Mouse (Mus musculus) hindbrain, embryonic 14.5 days (tissue): Measurements from ENCODE around the gene Cacna1b. TPM values are rescaled to one million over a fixed set of nuclear protein-coding genes. Genes with fewer than 3 reads are reported as not detected.

Source experiments
- ATAC-seq: fragments of 200-750 bp; cut with Nextera tagmentation; 2 replicates; pipeline ENCODE4 v1.8.0; 2017; ENCODE audit warnings: moderate number of reproducible peaks, mild to moderate bottlenecking, moderate TSS enrichment, moderate library complexity; ENCODE audit not compliant: low FRiP score
- DNase-seq: peaks from one replicate; pipeline ENCODE4 v3.0.0-alpha.2; 2015; ENCODE audit warnings: low spot score
- H3K27ac ChIP-seq: fragments of 300-500 bp; sonication (generic); 2 replicates; pipeline ENCODE4 v1.5.1; 2014; ENCODE audit warnings: mild to moderate bottlenecking, moderate library complexity
- H3K27me3 ChIP-seq: fragments of 300-500 bp; sonication (generic); 2 replicates; pipeline ENCODE4 v1.6.1; 2014; ENCODE audit warnings: mild to moderate bottlenecking, low read length, mixed read lengths; ENCODE audit not compliant: control insufficient read depth, insufficient read depth
- H3K36me3 ChIP-seq: fragments of 300-500 bp; sonication (generic); replicated peaks from 2 replicates; pipeline ENCODE4 v1.6.1; 2014; ENCODE audit not compliant: control insufficient read depth, insufficient read depth
- H3K4me1 ChIP-seq: fragments of 300-500 bp; sonication (generic); replicated peaks from 2 replicates; pipeline ENCODE4 v1.6.1; 2014; ENCODE audit warnings: antibody characterized with exemption, low read length, mixed read lengths; ENCODE audit not compliant: control insufficient read depth, insufficient read depth
- H3K4me2 ChIP-seq: fragments of 300-500 bp; sonication (generic); replicated peaks from 2 replicates; pipeline ENCODE4 v1.6.1; 2014; ENCODE audit warnings: mild to moderate bottlenecking, moderate library complexity
- H3K4me3 ChIP-seq: fragments of 300-500 bp; sonication (generic); replicated peaks from 2 replicates; pipeline ENCODE4 v1.5.1; 2014; ENCODE audit warnings: mild to moderate bottlenecking, low read length
- H3K9ac ChIP-seq: fragments of 300-500 bp; sonication (generic); 2 replicates; pipeline ENCODE4 v1.6.1; 2014
- H3K9me3 ChIP-seq: fragments of 300-500 bp; sonication (generic); 2 replicates; pipeline ENCODE4 v1.6.1; 2016; ENCODE audit warnings: low read length; ENCODE audit not compliant: control insufficient read depth
- WGBS: fragments of 180-500 bp; shearing (Covaris S2); extraction: QIAGEN DNeasy Blood & Tissue Kit; methylation state at CpG from one replicate; pipeline ENCODE4 v1.1.7; 2014; 5-methylcytosine and 5-hydroxymethylcytosine counted together
- polyA plus RNA-seq: library from polyadenylated mRNA; unstranded; fragments of >200 nt; fragmentation: Nextera tagmentation; extraction: Ambion mirVana; gene quantifications from 2 replicates; pipeline ENCODE4 v1.2.1, GENCODE M21; 2014

The Cacna1b gene
- polyA plus RNA-seq, 1 experiment from 2014 or later, result 17.9 TPM

DNA sequence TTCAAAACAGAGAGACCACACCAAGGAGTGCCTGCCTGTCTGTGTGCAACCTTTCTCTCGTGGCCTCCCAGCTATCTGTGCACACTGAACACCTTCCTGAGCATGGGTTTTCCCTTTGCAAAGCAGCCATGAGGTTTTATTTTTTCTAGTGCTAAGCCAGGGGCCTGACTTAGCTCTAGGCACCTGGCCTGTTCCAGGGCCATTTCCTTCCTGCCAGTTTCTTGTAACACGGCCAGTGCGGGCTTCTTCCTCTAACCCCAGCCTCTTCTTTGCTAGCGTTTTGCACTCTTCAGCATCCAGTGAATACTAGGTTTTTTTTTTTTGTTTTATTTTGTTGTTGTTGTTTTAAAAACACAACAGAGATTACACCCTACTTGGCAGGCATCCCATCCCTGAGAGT, 157.9 kb downstream of the Cacna1b start:
- ATAC-seq (no peak), DNase-seq (no peak)
- no peak overlapping the region for H3K27ac ChIP-seq
- H3K27me3 ChIP-seq, result no peaks in the 10 kb centered on the region
- no peak overlapping the region for H3K4me3 ChIP-seq
- peaks cover 47% of the 10 kb centered on the region for H3K36me3 ChIP-seq
- no peak overlapping the region for H3K9ac ChIP-seq
- H3K4me2 ChIP-seq, result no peak overlapping the region
- 73% methylated on average over 4 of the region's 4 CpGs for WGBS
- no peaks in the 10 kb centered on the region for H3K9me3 ChIP-seq
- no peaks in the 10 kb centered on the region for H3K4me1 ChIP-seq

GRCm38 (mm10) chr2:24589426-24589825, 173.5 kb downstream of the Cacna1b start:
- Histone ChIP-seq H3K9me3 (peaks cover 9% of the 10 kb centered on the region; the same call in 1 of the 2 replicates), H3K4me3 (no peak overlapping the region), H3K9ac (no peak overlapping the region), H3K4me2 (no peak overlapping the region), H3K27me3 (no peaks in the 10 kb centered on the region), H3K4me1 (no peaks in the 10 kb centered on the region), H3K36me3 (no peaks in the 10 kb centered on the region), H3K27ac (no peak overlapping the region)
- no peak for ATAC-seq
- 93% methylated on average over 4 of the region's 4 CpGs for WGBS
- DNase-seq, result no peak

DNA sequence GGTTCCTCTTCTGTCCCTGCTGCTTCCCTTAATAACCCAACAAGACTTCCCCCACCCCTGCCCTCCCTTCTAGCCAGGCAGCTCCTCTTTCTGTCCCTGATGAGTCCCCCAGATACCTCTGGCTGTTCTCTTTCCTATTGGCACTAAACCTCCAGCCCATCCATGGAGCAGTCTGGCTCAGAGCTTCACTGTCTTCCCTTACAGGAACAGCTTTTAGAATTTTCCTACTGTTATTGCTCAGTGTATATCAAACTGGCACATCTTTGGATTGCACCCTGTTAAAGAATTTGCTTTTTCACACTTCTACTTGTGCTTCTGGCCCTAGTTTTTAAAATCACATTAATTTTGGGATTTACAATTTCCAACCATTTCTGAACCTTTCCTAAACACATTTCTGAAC, 175.0 kb downstream of the Cacna1b start:
- Histone ChIP-seq H3K9ac (no peak overlapping the region), H3K27ac (no peak overlapping the region), H3K27me3 (no peaks in the 10 kb centered on the region), H3K9me3 (peaks cover 11% of the 10 kb centered on the region; the same call in 1 of the 2 replicates), H3K4me1 (no peaks in the 10 kb centered on the region), H3K4me2 (no peak overlapping the region), H3K36me3 (no peaks in the 10 kb centered on the region), H3K4me3 (no peak overlapping the region)
- no peak for ATAC-seq
- DNase-seq, result no peak

DNA sequence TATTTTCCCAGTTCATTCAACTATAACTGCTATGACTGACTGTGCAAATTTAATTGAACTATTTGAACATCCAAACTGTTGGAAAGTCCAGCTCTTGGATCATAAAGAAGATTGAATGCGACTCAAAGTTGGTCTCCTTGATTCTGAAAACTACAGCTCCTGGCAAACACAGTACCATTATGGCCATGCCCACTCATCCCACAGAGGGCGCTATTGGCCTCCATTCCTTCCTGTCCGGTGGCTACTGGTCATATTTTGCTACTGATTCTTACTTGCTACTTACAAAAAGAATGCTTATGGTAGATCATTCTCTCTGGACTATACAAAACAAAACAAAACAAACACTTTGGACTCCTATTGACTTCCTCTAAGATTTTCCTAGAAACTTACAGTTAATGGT, 188.3 kb downstream of the Cacna1b start:
- H3K4me2 ChIP-seq, result no peak overlapping the region
- DNase-seq (peak; percentile 52), ATAC-seq (no peak)
- no peaks in the 10 kb centered on the region for H3K9me3 ChIP-seq
- H3K27ac ChIP-seq, result no peak overlapping the region
- no peaks in the 10 kb centered on the region for H3K4me1 ChIP-seq
- 22% methylated on average over 3 of the region's 3 CpGs for WGBS
- H3K9ac ChIP-seq, result no peak overlapping the region
- H3K36me3 ChIP-seq, result no peaks in the 10 kb centered on the region
- H3K4me3 ChIP-seq, result no peak overlapping the region
- H3K27me3 ChIP-seq, result no peaks in the 10 kb centered on the region

DNA sequence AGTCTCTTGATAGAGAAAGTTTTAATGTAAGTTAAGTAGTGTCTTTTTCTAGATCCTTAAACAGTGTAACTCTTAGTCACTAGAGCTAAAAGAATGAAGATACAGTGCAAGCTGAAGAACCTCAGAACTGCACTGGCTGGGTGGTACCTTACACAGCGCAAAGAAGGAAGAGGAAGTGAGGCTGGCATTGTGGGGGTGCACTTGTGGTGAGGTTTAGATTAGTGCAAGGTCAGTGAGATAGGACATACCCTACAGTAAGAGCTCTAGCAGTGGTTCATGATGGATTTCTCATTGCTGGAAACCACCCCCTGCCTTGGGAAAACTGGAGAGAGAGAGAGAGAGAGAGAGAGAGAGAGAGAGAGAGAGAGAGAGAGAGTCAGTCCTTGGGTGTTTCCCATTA, 192.0 kb downstream of the Cacna1b start:
- Histone ChIP-seq H3K9me3 (no peaks in the 10 kb centered on the region), H3K27me3 (no peaks in the 10 kb centered on the region), H3K36me3 (no peaks in the 10 kb centered on the region), H3K9ac (no peak overlapping the region), H3K4me1 (no peaks in the 10 kb centered on the region), H3K4me2 (no peak overlapping the region), H3K27ac (no peak overlapping the region), H3K4me3 (no peak overlapping the region)
- ATAC-seq (no peak), DNase-seq (no peak)
- WGBS, result 78% methylated on average over 1 of the region's 1 CpGs

DNA sequence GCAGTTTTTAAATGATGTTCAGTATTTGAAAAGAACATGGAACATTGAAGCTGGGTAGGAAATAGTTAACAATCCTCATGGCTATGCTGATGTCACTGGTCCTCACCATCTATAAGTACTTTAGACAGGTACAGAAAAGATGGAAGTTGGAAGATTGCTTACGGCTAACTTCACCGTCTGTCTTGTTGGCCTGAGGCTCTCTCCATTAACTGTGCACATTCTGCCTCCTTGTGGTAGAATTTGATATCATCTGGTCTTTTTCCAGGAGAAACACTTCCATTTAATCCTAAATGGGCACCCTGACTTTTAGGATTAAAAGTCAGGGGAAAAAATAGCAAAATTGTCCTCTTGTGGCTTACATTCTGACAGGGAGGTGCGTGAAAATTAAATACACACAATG, 194.4 kb downstream of the Cacna1b start:
- H3K27ac ChIP-seq, result no peak overlapping the region
- WGBS, result 4% methylated on average over 3 of the region's 3 CpGs
- H3K27me3 ChIP-seq, result no peaks in the 10 kb centered on the region
- no peak overlapping the region for H3K4me3 ChIP-seq
- H3K4me1 ChIP-seq, result no peaks in the 10 kb centered on the region
- H3K36me3 ChIP-seq, result no peaks in the 10 kb centered on the region
- H3K9me3 ChIP-seq, result no peaks in the 10 kb centered on the region
- no peak overlapping the region for H3K9ac ChIP-seq
- H3K4me2 ChIP-seq, result no peak overlapping the region
- no peak for ATAC-seq
- peak; percentile 83 for DNase-seq

- H3K27me3 ChIP-seq, result no peaks in the 10 kb centered on the region
- H3K9me3 ChIP-seq, result no peaks in the 10 kb centered on the region
- no peaks in the 10 kb centered on the region for H3K36me3 ChIP-seq
- DNase-seq (no peak), ATAC-seq (no peak)
- no peak overlapping the region for H3K4me2 ChIP-seq
- 72% methylated on average over 7 of the region's 7 CpGs for WGBS
- H3K4me3 ChIP-seq, result no peak overlapping the region
- H3K9ac ChIP-seq, result no peak overlapping the region
- H3K27ac ChIP-seq, result no peak overlapping the region
- H3K4me1 ChIP-seq, result no peaks in the 10 kb centered on the region
Measured at GRCm38 (mm10) chr2:24562547-24563290, 200.2 kb downstream of the Cacna1b start.

DNA sequence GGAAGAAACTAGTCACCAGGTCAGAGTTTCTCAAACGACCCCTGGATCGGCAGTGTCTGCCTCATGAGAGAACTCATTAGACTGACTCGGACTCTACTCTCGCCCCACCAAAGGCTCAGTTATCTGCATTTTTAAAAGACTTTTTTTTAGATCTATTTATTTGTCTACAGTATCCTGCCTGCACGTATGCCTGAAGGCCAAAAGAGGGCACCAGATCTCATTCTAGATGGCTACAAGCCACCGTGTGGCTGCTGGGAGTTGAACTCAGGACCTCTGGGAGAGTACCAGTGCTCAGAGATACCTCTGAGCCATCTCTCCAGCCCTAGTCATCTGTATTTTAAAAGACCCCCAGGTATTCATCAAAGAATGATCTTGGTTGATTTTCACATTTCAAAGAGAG, 201.0 kb downstream of the Cacna1b start:
- 85% methylated on average over 6 of the region's 6 CpGs for WGBS
- no peaks in the 10 kb centered on the region for H3K9me3 ChIP-seq
- no peak overlapping the region for H3K4me2 ChIP-seq
- H3K36me3 ChIP-seq, result no peaks in the 10 kb centered on the region
- H3K4me3 ChIP-seq, result no peak overlapping the region
- H3K9ac ChIP-seq, result no peak overlapping the region
- H3K27ac ChIP-seq, result no peak overlapping the region
- H3K4me1 ChIP-seq, result no peaks in the 10 kb centered on the region
- ATAC-seq, result no peak
- DNase-seq, result no peak
- no peaks in the 10 kb centered on the region for H3K27me3 ChIP-seq

GRCm38 (mm10) chr2:24560201-24560600, 202.8 kb downstream of the Cacna1b start:
- ATAC-seq, result no peak
- no peak overlapping the region for H3K27ac ChIP-seq

GRCm38 (mm10) chr2:24556347-24556746, 206.6 kb downstream of the Cacna1b start:
- H3K4me1 ChIP-seq, result no peaks in the 10 kb centered on the region
- no peak overlapping the region for H3K4me3 ChIP-seq
- no peak overlapping the region for H3K9ac ChIP-seq
- no peaks in the 10 kb centered on the region for H3K27me3 ChIP-seq
- WGBS, result 78% methylated on average over 6 of the region's 6 CpGs
- H3K27ac ChIP-seq, result no peak overlapping the region
- H3K9me3 ChIP-seq, result no peaks in the 10 kb centered on the region
- no peaks in the 10 kb centered on the region for H3K36me3 ChIP-seq
- DNase-seq (no peak), ATAC-seq (no peak)
- no peak overlapping the region for H3K4me2 ChIP-seq

More at GRCm38 (mm10) chr2:24560201-24560600, 202.8 kb downstream of the Cacna1b start:
- Histone ChIP-seq H3K4me3 (no peak overlapping the region), H3K36me3 (no peaks in the 10 kb centered on the region), H3K9ac (no peak overlapping the region), H3K27me3 (no peaks in the 10 kb centered on the region), H3K4me1 (no peaks in the 10 kb centered on the region), H3K9me3 (no peaks in the 10 kb centered on the region), H3K4me2 (no peak overlapping the region)
- 72% methylated on average over 5 of the region's 5 CpGs for WGBS
- DNase-seq, result no peak
